Mouse (Mus musculus): ENCODE measurements around the gene Meis1. TPM values are rescaled to one million over a fixed set of nuclear protein-coding genes. Genes with fewer than 3 reads are reported as not detected.

The Meis1 gene
- polyA plus RNA-seq, 1 experiment from 2014 or later, result 166 TPM

GRCm38 (mm10) chr11:18940916-18941315, 77.9 kb downstream of the Meis1 start:
- Histone ChIP-seq H3K9ac (replicated peaks) (no peak overlapping the region), H3K4me2 (no peak overlapping the region), H3K4me1 (peaks cover 40% of the 10 kb centered on the region), H3K9me3 (replicated peaks) (no peaks in the 10 kb centered on the region), H3K27me3 (replicated peaks) (no peaks in the 10 kb centered on the region), H3K27ac (replicated peaks) (peak overlapping the region; percentile 33; the same call in 1 of the 2 replicates), H3K4me3 (replicated peaks) (no peak overlapping the region), H3K36me3 (no peaks in the 10 kb centered on the region)
- no peak for ATAC-seq (ENCODE audit: low FRiP score)
- 9% methylated on average over 4 of the region's 4 CpGs for WGBS

GRCm38 (mm10) chr11:18934921-18935320, 83.9 kb downstream of the Meis1 start:
- ATAC-seq (ENCODE audit: low FRiP score), result no peak
- Histone ChIP-seq H3K4me1 (peaks cover 29% of the 10 kb centered on the region), H3K9me3 (replicated peaks) (no peaks in the 10 kb centered on the region), H3K36me3 (0 out of 2 replicates have a peak, but pooled peaks cover 3% of the 10 kb centered on the region), H3K4me2 (no peak overlapping the region), H3K9ac (replicated peaks) (no peak overlapping the region), H3K4me3 (replicated peaks) (no peak overlapping the region), H3K27me3 (replicated peaks) (no peaks in the 10 kb centered on the region), H3K27ac (replicated peaks) (no peak overlapping the region)
- whole genome bisulfite sequencing, result 78% methylated on average over 6 of the region's 6 CpGs

GRCm38 (mm10) chr11:18931001-18931874, 87.5 kb downstream of the Meis1 start:
- H3K27ac ChIP-seq (replicated peaks), result peak overlapping the region; percentile 76
- H3K4me3 ChIP-seq (replicated peaks), result no peak overlapping the region
- 0 out of 2 replicates have a peak, but pooled peaks have one; percentile 19 for ATAC-seq (ENCODE audit: low FRiP score)
- H3K36me3 ChIP-seq, result 0 out of 2 replicates have a peak, but pooled peaks cover 3% of the 10 kb centered on the region
- H3K27me3 ChIP-seq (replicated peaks), result no peaks in the 10 kb centered on the region
- H3K4me2 ChIP-seq, result peak overlapping the region; percentile 29
- H3K9ac ChIP-seq (replicated peaks), result peak overlapping the region; percentile 20; the same call in 1 of the 2 replicates
- H3K9me3 ChIP-seq (replicated peaks), result no peaks in the 10 kb centered on the region
- H3K4me1 ChIP-seq, result peaks cover 41% of the 10 kb centered on the region
- 18% methylated on average over 15 of the region's 15 CpGs for WGBS

GRCm38 (mm10) chr11:18929779-18930728, 88.7 kb downstream of the Meis1 start:
- no peaks in the 10 kb centered on the region for H3K9me3 ChIP-seq (replicated peaks)
- no peak overlapping the region for H3K9ac ChIP-seq (replicated peaks)
- H3K4me3 ChIP-seq (replicated peaks), result no peak overlapping the region
- peak; percentile 75 for ATAC-seq (ENCODE audit: low FRiP score)
- H3K4me1 ChIP-seq, result peaks cover 39% of the 10 kb centered on the region
- H3K27me3 ChIP-seq (replicated peaks), result no peaks in the 10 kb centered on the region
- peak overlapping the region; percentile 76 for H3K27ac ChIP-seq (replicated peaks)
- 0 out of 2 replicates have a peak, but pooled peaks cover 3% of the 10 kb centered on the region for H3K36me3 ChIP-seq
- peak overlapping the region; percentile 29 for H3K4me2 ChIP-seq
- 29% methylated on average over 17 of the region's 17 CpGs for WGBS

GRCm38 (mm10) chr11:18927351-18927750, 91.4 kb downstream of the Meis1 start:
- no peak overlapping the region for H3K9ac ChIP-seq (replicated peaks)
- ATAC-seq (ENCODE audit: low FRiP score), result no peak

GRCm38 (mm10) chr11:18926798-18927197, 92.0 kb downstream of the Meis1 start:
- no peaks in the 10 kb centered on the region for H3K36me3 ChIP-seq
- no peak overlapping the region for H3K4me3 ChIP-seq (replicated peaks)
- 0 out of 2 replicates have a peak overlapping the region, but pooled peaks have one; percentile 23 for H3K27ac ChIP-seq (replicated peaks)
- no peak overlapping the region for H3K9ac ChIP-seq (replicated peaks)
- peaks cover 36% of the 10 kb centered on the region for H3K4me1 ChIP-seq
- no peak overlapping the region for H3K4me2 ChIP-seq
- 31% methylated on average over 2 of the region's 2 CpGs for WGBS
- no peaks in the 10 kb centered on the region for H3K9me3 ChIP-seq (replicated peaks)
- no peak for ATAC-seq (ENCODE audit: low FRiP score)
- H3K27me3 ChIP-seq (replicated peaks), result no peaks in the 10 kb centered on the region

More at GRCm38 (mm10) chr11:18927351-18927750, 91.4 kb downstream of the Meis1 start:
- H3K27me3 ChIP-seq (replicated peaks), result no peaks in the 10 kb centered on the region
- peaks cover 39% of the 10 kb centered on the region for H3K4me1 ChIP-seq
- H3K9me3 ChIP-seq (replicated peaks), result no peaks in the 10 kb centered on the region
- 0 out of 2 replicates have a peak overlapping the region, but pooled peaks have one; percentile 23 for H3K27ac ChIP-seq (replicated peaks)
- H3K4me2 ChIP-seq, result no peak overlapping the region
- no peak overlapping the region for H3K4me3 ChIP-seq (replicated peaks)
- no peaks in the 10 kb centered on the region for H3K36me3 ChIP-seq
- 3% methylated on average over 1 of the region's 1 CpGs for WGBS

- ATAC-seq (ENCODE audit: low FRiP score), result no peak
- H3K4me2 ChIP-seq, result no peak overlapping the region
- H3K36me3 ChIP-seq, result no peaks in the 10 kb centered on the region
- no peaks in the 10 kb centered on the region for H3K9me3 ChIP-seq (replicated peaks)
- H3K27me3 ChIP-seq (replicated peaks), result no peaks in the 10 kb centered on the region
- peaks cover 17% of the 10 kb centered on the region for H3K4me1 ChIP-seq
- no peak overlapping the region for H3K9ac ChIP-seq (replicated peaks)
- WGBS, result 78% methylated on average over 2 of the region's 2 CpGs
- H3K4me3 ChIP-seq (replicated peaks), result no peak overlapping the region
- no peak overlapping the region for H3K27ac ChIP-seq (replicated peaks)
These were observed 94.0 kb downstream of the Meis1 start for GRCm38 (mm10) chr11:18924583-18925334.

GRCm38 (mm10) chr11:18923274-18923673, 95.5 kb downstream of the Meis1 start:
- WGBS, result 85% methylated on average over 5 of the region's 5 CpGs
- H3K9me3 ChIP-seq (replicated peaks), result no peaks in the 10 kb centered on the region
- H3K36me3 ChIP-seq, result no peaks in the 10 kb centered on the region
- no peak overlapping the region for H3K4me3 ChIP-seq (replicated peaks)
- ATAC-seq (ENCODE audit: low FRiP score), result no peak
- no peaks in the 10 kb centered on the region for H3K27me3 ChIP-seq (replicated peaks)
- H3K9ac ChIP-seq (replicated peaks), result no peak overlapping the region
- H3K27ac ChIP-seq (replicated peaks), result no peak overlapping the region
- H3K4me1 ChIP-seq, result peaks cover 25% of the 10 kb centered on the region
- H3K4me2 ChIP-seq, result no peak overlapping the region

GRCm38 (mm10) chr11:18920651-18921050, 98.1 kb downstream of the Meis1 start:
- 85% methylated on average over 3 of the region's 3 CpGs for WGBS
- ATAC-seq (ENCODE audit: low FRiP score), result no peak
- Histone ChIP-seq H3K4me1 (peaks cover 39% of the 10 kb centered on the region), H3K36me3 (no peaks in the 10 kb centered on the region), H3K9me3 (replicated peaks) (no peaks in the 10 kb centered on the region), H3K27me3 (replicated peaks) (no peaks in the 10 kb centered on the region), H3K27ac (replicated peaks) (no peak overlapping the region), H3K4me2 (no peak overlapping the region), H3K9ac (replicated peaks) (no peak overlapping the region), H3K4me3 (replicated peaks) (no peak overlapping the region)

- ATAC-seq (ENCODE audit: low FRiP score), result no peak
- H3K4me3 ChIP-seq (replicated peaks), result no peak overlapping the region
- no peak overlapping the region for H3K9ac ChIP-seq (replicated peaks)
- no peaks in the 10 kb centered on the region for H3K27me3 ChIP-seq (replicated peaks)
- no peak overlapping the region for H3K27ac ChIP-seq (replicated peaks)
- H3K36me3 ChIP-seq, result no peaks in the 10 kb centered on the region
- no peak overlapping the region for H3K4me2 ChIP-seq
- WGBS, result 60% methylated on average over 3 of the region's 3 CpGs
- no peaks in the 10 kb centered on the region for H3K9me3 ChIP-seq (replicated peaks)
- H3K4me1 ChIP-seq, result peaks cover 42% of the 10 kb centered on the region
These were observed 99.5 kb downstream of the Meis1 start for GRCm38 (mm10) chr11:18919162-18919762.

All from neural tube, embryonic 15.5 days (tissue).